Mouse (Mus musculus) layer of hippocampus, postnatal 25 days (tissue): ENCODE data around the gene Commd7. TPM values are rescaled to one million over a fixed set of nuclear protein-coding genes. Genes with fewer than 3 reads are reported as not detected.

ENCODE experiments used
- DNase-seq, 2 experiments: peaks; one replicate each; pipeline ENCODE4 v3.0.0; 2022; ENCODE audit warnings: mixed read lengths in 2 of 2, low spot score in 1 of 2; ENCODE audit errors: extremely low spot score in 1 of 2
- total RNA-seq, 2 experiments: library from RNA; stranded (reverse); gene quantifications; 2 replicates each; pipeline ENCODE4 v1.2.3; 2021

Commd7 gene
- total RNA-seq, 2 experiments from 2014 or later, result 29.1 to 30.9 TPM

GRCm38 (mm10) chr2:153630950-153631349, 1.6 kb downstream of the Commd7 start:
- no peak for DNase-seq

- no peak for DNase-seq
These were observed 10.1 kb downstream of the Commd7 start for GRCm38 (mm10) chr2:153622449-153622848.

- no peak for DNase-seq
These were observed 13.7 kb downstream of the Commd7 start for GRCm38 (mm10) chr2:153618889-153619288.

- no peak for DNase-seq
These were observed 14.1 kb downstream of the Commd7 start for GRCm38 (mm10) chr2:153618439-153618838.

GRCm38 (mm10) chr2:153616893-153617292, 15.7 kb downstream of the Commd7 start:
- DNase-seq, result no peak

GRCm38 (mm10) chr2:153612594-153613281, 19.8 kb downstream of the Commd7 start:
- DNase-seq, result no peak

- DNase-seq, result no peak
These were observed 20.8 kb downstream of the Commd7 start for GRCm38 (mm10) chr2:153611743-153612142.

- DNase-seq, result no peak
These were observed 21.3 kb downstream of the Commd7 start for GRCm38 (mm10) chr2:153611241-153611630.

GRCm38 (mm10) chr2:153610426-153611240, 21.9 kb downstream of the Commd7 start:
- no peak for DNase-seq

GRCm38 (mm10) chr2:153609548-153609947, 23.0 kb downstream of the Commd7 start:
- peak; percentile 66 to 83 for DNase-seq

- DNase-seq, result no peak
These were observed 23.5 kb downstream of the Commd7 start for GRCm38 (mm10) chr2:153609058-153609457.

- DNase-seq, result no peak
These were observed 24.6 kb downstream of the Commd7 start for GRCm38 (mm10) chr2:153607870-153608515.

GRCm38 (mm10) chr2:153606421-153606820, 26.2 kb downstream of the Commd7 start:
- no peak for DNase-seq

GRCm38 (mm10) chr2:153603724-153604123, 28.9 kb downstream of the Commd7 start:
- DNase-seq, result no peak

GRCm38 (mm10) chr2:153600667-153601648, 31.6 kb downstream of the Commd7 start:
- no peak for DNase-seq

GRCm38 (mm10) chr2:153600021-153600666, 32.4 kb downstream of the Commd7 start:
- DNase-seq, result no peak

- DNase-seq, result no peak
These were observed 35.0 kb downstream of the Commd7 start for GRCm38 (mm10) chr2:153597626-153598025.

GRCm38 (mm10) chr2:153597014-153597413, 35.6 kb downstream of the Commd7 start:
- DNase-seq, result no peak

GRCm38 (mm10) chr2:153594998-153595397, 37.6 kb downstream of the Commd7 start:
- no peak for DNase-seq

GRCm38 (mm10) chr2:153593186-153593585, 39.4 kb downstream of the Commd7 start:
- DNase-seq, result no peak
